Mouse (Mus musculus) neural tube, embryonic 13.5 days (tissue): Measurements from ENCODE around the gene Tfap4. TPM values are rescaled to one million over a fixed set of nuclear protein-coding genes. Genes with fewer than 3 reads are reported as not detected.
A peak's percentile ranks its signal among the peaks of the same experiment; 100 is the strongest.

Experiments used
- ATAC-seq: fragments of 200-750 bp; cut with Nextera tagmentation; 2 replicates; pipeline ENCODE4 v1.8.0; 2017; ENCODE audit warnings: low read depth, mild to moderate bottlenecking, moderate TSS enrichment, moderate library complexity
- H3K27ac ChIP-seq: fragments of 300-500 bp; sonication (generic); replicated peaks from 2 replicates; pipeline ENCODE4 v1.5.1; 2015; ENCODE audit warnings: moderate library complexity, mild to moderate bottlenecking, inconsistent platforms
- H3K27me3 ChIP-seq: fragments of 300-500 bp; sonication (generic); 2 replicates; pipeline ENCODE4 v1.6.1; 2015; ENCODE audit warnings: mild to moderate bottlenecking, inconsistent platforms
- H3K36me3 ChIP-seq: fragments of 300-500 bp; sonication (generic); 2 replicates; pipeline ENCODE4 v1.6.1; 2015; ENCODE audit warnings: mild to moderate bottlenecking, inconsistent platforms
- H3K4me1 ChIP-seq: fragments of 300-500 bp; sonication (generic); replicated peaks from 2 replicates; pipeline ENCODE4 v1.6.1; 2015; ENCODE audit warnings: inconsistent platforms
- H3K4me2 ChIP-seq: fragments of 300-500 bp; sonication (generic); 2 replicates; pipeline ENCODE4 v1.6.1; 2015; ENCODE audit warnings: inconsistent platforms, mild to moderate bottlenecking, moderate library complexity
- H3K4me3 ChIP-seq: fragments of 300-500 bp; sonication (generic); 2 replicates; pipeline ENCODE4 v1.5.1; 2015; ENCODE audit warnings: mild to moderate bottlenecking, inconsistent platforms
- H3K9ac ChIP-seq: fragments of 300-500 bp; sonication (generic); 2 replicates; pipeline ENCODE4 v1.6.1; 2015; ENCODE audit warnings: moderate library complexity, mild to moderate bottlenecking, inconsistent platforms
- H3K9me3 ChIP-seq: fragments of 300-500 bp; sonication (generic); 2 replicates; pipeline ENCODE4 v1.6.1; 2016; ENCODE audit warnings: inconsistent platforms
- whole genome bisulfite sequencing: fragments of 180-500 bp; shearing (Covaris S2); methylation state at CpG from one replicate; pipeline ENCODE4 v1.1.7; 2015; 5-methylcytosine and 5-hydroxymethylcytosine counted together
- polyA plus RNA-seq: library from polyadenylated mRNA; unstranded; fragments of >200 nt; fragmentation: Nextera tagmentation; extraction: Ambion mirVana; gene quantifications from 2 replicates; pipeline ENCODE4 v1.2.1, GENCODE M21; 2015

Tfap4 gene
- polyA plus RNA-seq, 1 experiment from 2014 or later = 10.2 TPM

- peak; percentile 5 for ATAC-seq
- H3K4me2 ChIP-seq = peak overlapping the region; percentile 93
- 1% methylated on average over 43 of the region's 43 CpGs for WGBS
Measured at GRCm38 (mm10) chr16:4560145-4560952, 695 bp upstream of the Tfap4 start.

GRCm38 (mm10) chr16:4558980-4559631 lies 548 bp downstream of the Tfap4 start:
- under 1% methylated on average over 42 of the region's 43 CpGs for WGBS
- peaks cover 25% of the 10 kb centered on the region for H3K4me1 ChIP-seq
- peak overlapping the region; percentile 78 for H3K4me3 ChIP-seq
- peak; percentile 51 for ATAC-seq
- H3K9ac ChIP-seq = peak overlapping the region; percentile 83
- H3K27ac ChIP-seq = peak overlapping the region; percentile 94
- H3K4me2 ChIP-seq = peak overlapping the region; percentile 93
- no peaks in the 10 kb centered on the region for H3K9me3 ChIP-seq
- no peaks in the 10 kb centered on the region for H3K36me3 ChIP-seq
- H3K27me3 ChIP-seq = no peaks in the 10 kb centered on the region

More at GRCm38 (mm10) chr16:4560145-4560952, 695 bp upstream of the Tfap4 start:
- Histone ChIP-seq H3K9ac (peak overlapping the region; percentile 83), H3K4me3 (peak overlapping the region; percentile 78), H3K9me3 (no peaks in the 10 kb centered on the region), H3K27ac (peak overlapping the region; percentile 94), H3K4me1 (peaks cover 25% of the 10 kb centered on the region), H3K36me3 (no peaks in the 10 kb centered on the region), H3K27me3 (no peaks in the 10 kb centered on the region)

- Histone ChIP-seq H3K4me3 (peak overlapping the region; percentile 78), H3K9ac (peak overlapping the region; percentile 83), H3K4me1 (peaks cover 29% of the 10 kb centered on the region), H3K27ac (peak overlapping the region; percentile 94), H3K27me3 (no peaks in the 10 kb centered on the region), H3K4me2 (peak overlapping the region; percentile 93), H3K36me3 (no peaks in the 10 kb centered on the region), H3K9me3 (no peaks in the 10 kb centered on the region)
- ATAC-seq = peak; percentile 95
- 1% methylated on average over 38 of the region's 38 CpGs for WGBS
Measured at GRCm38 (mm10) chr16:4558384-4558979, 1.2 kb downstream of the Tfap4 start.

GRCm38 (mm10) chr16:4557949-4558348 lies 1.7 kb downstream of the Tfap4 start:
- Histone ChIP-seq H3K27me3 (no peaks in the 10 kb centered on the region), H3K4me3 (peak overlapping the region; percentile 78), H3K36me3 (no peaks in the 10 kb centered on the region), H3K27ac (peak overlapping the region; percentile 94), H3K4me2 (peak overlapping the region; percentile 93), H3K9ac (peak overlapping the region; percentile 83), H3K9me3 (no peaks in the 10 kb centered on the region), H3K4me1 (peaks cover 34% of the 10 kb centered on the region)
- peak; percentile 67 for ATAC-seq
- WGBS = under 1% methylated on average over 19 of the region's 19 CpGs

GRCm38 (mm10) chr16:4557085-4557484 lies 2.6 kb downstream of the Tfap4 start:
- no peaks in the 10 kb centered on the region for H3K9me3 ChIP-seq

GRCm38 (mm10) chr16:4555555-4555954 lies 4.1 kb downstream of the Tfap4 start:
- Histone ChIP-seq H3K9me3 (no peaks in the 10 kb centered on the region), H3K27me3 (no peaks in the 10 kb centered on the region), H3K9ac (no peak overlapping the region), H3K4me3 (no peak overlapping the region), H3K4me1 (peaks cover 41% of the 10 kb centered on the region), H3K27ac (no peak overlapping the region), H3K36me3 (peaks cover 4% of the 10 kb centered on the region), H3K4me2 (no peak overlapping the region)
- 87% methylated on average over 1 of the region's 1 CpGs for WGBS
- ATAC-seq = no peak

More at GRCm38 (mm10) chr16:4557085-4557484, 2.6 kb downstream of the Tfap4 start:
- Histone ChIP-seq H3K27ac (peak overlapping the region; percentile 94), H3K27me3 (no peaks in the 10 kb centered on the region), H3K4me1 (peaks cover 42% of the 10 kb centered on the region), H3K4me2 (peak overlapping the region; percentile 93), H3K9ac (peak overlapping the region; percentile 83), H3K4me3 (peak overlapping the region; percentile 78), H3K36me3 (no peaks in the 10 kb centered on the region)
- ATAC-seq = no peak
- WGBS = 85% methylated on average over 1 of the region's 1 CpGs

GRCm38 (mm10) chr16:4552829-4553550 lies 6.7 kb downstream of the Tfap4 start:
- no peak overlapping the region for H3K4me2 ChIP-seq
- no peak for ATAC-seq
- no peaks in the 10 kb centered on the region for H3K27me3 ChIP-seq
- H3K36me3 ChIP-seq = peaks cover 21% of the 10 kb centered on the region
- peak overlapping the region; percentile 24; the same call in 1 of the 2 replicates for H3K27ac ChIP-seq
- H3K9me3 ChIP-seq = no peaks in the 10 kb centered on the region
- WGBS = 64% methylated on average over 6 of the region's 6 CpGs
- H3K4me1 ChIP-seq = peaks cover 36% of the 10 kb centered on the region
- peak overlapping the region; percentile 41; the same call in 1 of the 2 replicates for H3K9ac ChIP-seq
- no peak overlapping the region for H3K4me3 ChIP-seq

- 93% methylated on average over 12 of the region's 12 CpGs for WGBS
- ATAC-seq = no peak
Measured at GRCm38 (mm10) chr16:4551885-4552284, 7.8 kb downstream of the Tfap4 start.

GRCm38 (mm10) chr16:4551056-4551455 lies 8.6 kb downstream of the Tfap4 start:
- no peak overlapping the region for H3K4me2 ChIP-seq
- H3K9me3 ChIP-seq = no peaks in the 10 kb centered on the region
- H3K4me1 ChIP-seq = peaks cover 20% of the 10 kb centered on the region
- peaks cover 34% of the 10 kb centered on the region for H3K36me3 ChIP-seq
- 46% methylated on average over 13 of the region's 13 CpGs for WGBS
- no peak overlapping the region for H3K27ac ChIP-seq
- no peak overlapping the region for H3K4me3 ChIP-seq
- no peaks in the 10 kb centered on the region for H3K27me3 ChIP-seq
- peak; percentile 64; the same call in 1 of the 2 replicates for ATAC-seq
- no peak overlapping the region for H3K9ac ChIP-seq

More at GRCm38 (mm10) chr16:4551885-4552284, 7.8 kb downstream of the Tfap4 start:
- H3K4me1 ChIP-seq = peaks cover 25% of the 10 kb centered on the region
- no peak overlapping the region for H3K4me2 ChIP-seq
- no peak overlapping the region for H3K27ac ChIP-seq
- no peaks in the 10 kb centered on the region for H3K27me3 ChIP-seq
- H3K9ac ChIP-seq = no peak overlapping the region
- peaks cover 27% of the 10 kb centered on the region for H3K36me3 ChIP-seq
- no peak overlapping the region for H3K4me3 ChIP-seq
- H3K9me3 ChIP-seq = no peaks in the 10 kb centered on the region

GRCm38 (mm10) chr16:4548953-4549688 lies 10.5 kb downstream of the Tfap4 start:
- Histone ChIP-seq H3K36me3 (peaks cover 47% of the 10 kb centered on the region), H3K4me2 (no peak overlapping the region), H3K9ac (no peak overlapping the region), H3K4me1 (peaks cover 20% of the 10 kb centered on the region), H3K4me3 (no peak overlapping the region), H3K27ac (no peak overlapping the region), H3K9me3 (no peaks in the 10 kb centered on the region), H3K27me3 (no peaks in the 10 kb centered on the region)
- no peak for ATAC-seq
- WGBS = 90% methylated on average over 18 of the region's 18 CpGs

GRCm38 (mm10) chr16:4547611-4548010 lies 12.0 kb downstream of the Tfap4 start:
- no peaks in the 10 kb centered on the region for H3K27me3 ChIP-seq
- H3K27ac ChIP-seq = no peak overlapping the region
- no peak overlapping the region for H3K9ac ChIP-seq
- no peaks in the 10 kb centered on the region for H3K9me3 ChIP-seq
- peaks cover 9% of the 10 kb centered on the region for H3K4me1 ChIP-seq
- ATAC-seq = no peak
- H3K4me2 ChIP-seq = no peak overlapping the region
- H3K36me3 ChIP-seq = peaks cover 47% of the 10 kb centered on the region
- 94% methylated on average over 5 of the region's 5 CpGs for WGBS
- no peak overlapping the region for H3K4me3 ChIP-seq
